Mouse (Mus musculus): ENCODE data around the gene Phf12. TPM values are rescaled to one million over a fixed set of nuclear protein-coding genes. Genes with fewer than 3 reads are reported as not detected.

The Phf12 gene
- polyA plus RNA-seq, 1 experiment from 2014 or later = 22.7 TPM

GRCm38 (mm10) chr11:77958268-77958667 is 24.3 kb upstream of the Phf12 start:
- Histone ChIP-seq H3K27ac (no peak overlapping the region), H3K9ac (no peak overlapping the region), H3K27me3 (peaks cover 26% of the 10 kb centered on the region), H3K36me3 (no peaks in the 10 kb centered on the region), H3K9me3 (no peaks in the 10 kb centered on the region), H3K4me1 (no peaks in the 10 kb centered on the region; the same call in 1 of the 2 replicates), H3K4me3 (no peak overlapping the region), H3K4me2 (no peak overlapping the region)
- no peak for ATAC-seq (ENCODE audit: insufficient number of reproducible peaks, insufficient read depth, low FRiP score, low TSS enrichment, low read depth)
- WGBS = 75% methylated on average over 2 of the region's 2 CpGs

- H3K9ac ChIP-seq = 0 out of 2 replicates have a peak overlapping the region, but pooled peaks have one; percentile 37
- no peaks in the 10 kb centered on the region; the same call in 1 of the 2 replicates for H3K4me1 ChIP-seq
- H3K4me2 ChIP-seq = no peak overlapping the region
- 66% methylated on average over 9 of the region's 9 CpGs for WGBS
- H3K9me3 ChIP-seq = no peaks in the 10 kb centered on the region
- peaks cover 26% of the 10 kb centered on the region for H3K27me3 ChIP-seq
- H3K4me3 ChIP-seq = no peak overlapping the region
- no peaks in the 10 kb centered on the region for H3K36me3 ChIP-seq
- ATAC-seq (ENCODE audit: insufficient number of reproducible peaks, insufficient read depth, low FRiP score, low TSS enrichment, low read depth) = no peak
- H3K27ac ChIP-seq = no peak overlapping the region
Observed at GRCm38 (mm10) chr11:77958932-77959331, 23.6 kb upstream of the Phf12 start.

- WGBS = 60% methylated on average over 9 of the region's 9 CpGs
- Histone ChIP-seq H3K27me3 (peaks cover 34% of the 10 kb centered on the region), H3K9me3 (no peaks in the 10 kb centered on the region), H3K4me2 (no peak overlapping the region), H3K4me1 (peaks cover 5% of the 10 kb centered on the region), H3K4me3 (no peak overlapping the region), H3K9ac (no peak overlapping the region), H3K36me3 (no peaks in the 10 kb centered on the region), H3K27ac (no peak overlapping the region)
- no peak for ATAC-seq (ENCODE audit: insufficient number of reproducible peaks, insufficient read depth, low FRiP score, low TSS enrichment, low read depth)
Observed at GRCm38 (mm10) chr11:77960199-77960598, 22.4 kb upstream of the Phf12 start.

GRCm38 (mm10) chr11:77960898-77961297 is 21.7 kb upstream of the Phf12 start:
- no peak for ATAC-seq (ENCODE audit: insufficient number of reproducible peaks, insufficient read depth, low FRiP score, low TSS enrichment, low read depth)
- Histone ChIP-seq H3K9me3 (no peaks in the 10 kb centered on the region), H3K36me3 (no peaks in the 10 kb centered on the region), H3K4me3 (no peak overlapping the region), H3K27me3 (peaks cover 41% of the 10 kb centered on the region), H3K4me1 (peaks cover 12% of the 10 kb centered on the region), H3K27ac (no peak overlapping the region), H3K4me2 (no peak overlapping the region), H3K9ac (no peak overlapping the region)
- 41% methylated on average over 5 of the region's 5 CpGs for WGBS

DNA sequence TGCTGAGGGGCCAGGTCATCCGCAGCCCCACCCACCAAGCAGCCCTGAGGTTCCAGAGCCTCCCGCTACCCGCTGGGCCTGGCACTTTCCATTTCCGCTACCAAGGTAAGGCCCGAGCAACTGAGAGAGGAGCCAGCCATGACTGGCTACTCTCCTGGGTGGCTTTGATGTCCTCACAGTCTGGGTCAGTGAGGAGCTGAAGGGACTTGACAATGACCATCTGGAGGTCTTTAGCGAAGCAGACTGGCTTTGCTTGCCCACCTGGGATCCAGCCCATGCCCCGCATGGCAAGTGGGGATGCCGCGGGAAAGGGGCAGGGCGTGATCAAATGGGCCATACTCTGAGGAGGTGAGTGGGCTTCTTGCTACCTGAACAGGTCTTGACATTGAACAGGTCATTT is 19.6 kb upstream of the Phf12 start:
- H3K4me1 ChIP-seq = peaks cover 14% of the 10 kb centered on the region
- H3K4me2 ChIP-seq = no peak overlapping the region
- WGBS = 92% methylated on average over 10 of the region's 10 CpGs
- no peak overlapping the region for H3K4me3 ChIP-seq
- ATAC-seq (ENCODE audit: insufficient number of reproducible peaks, insufficient read depth, low FRiP score, low TSS enrichment, low read depth) = no peak
- H3K36me3 ChIP-seq = no peaks in the 10 kb centered on the region
- H3K27ac ChIP-seq = no peak overlapping the region
- peaks cover 45% of the 10 kb centered on the region for H3K27me3 ChIP-seq
- no peaks in the 10 kb centered on the region for H3K9me3 ChIP-seq
- no peak overlapping the region for H3K9ac ChIP-seq

DNA sequence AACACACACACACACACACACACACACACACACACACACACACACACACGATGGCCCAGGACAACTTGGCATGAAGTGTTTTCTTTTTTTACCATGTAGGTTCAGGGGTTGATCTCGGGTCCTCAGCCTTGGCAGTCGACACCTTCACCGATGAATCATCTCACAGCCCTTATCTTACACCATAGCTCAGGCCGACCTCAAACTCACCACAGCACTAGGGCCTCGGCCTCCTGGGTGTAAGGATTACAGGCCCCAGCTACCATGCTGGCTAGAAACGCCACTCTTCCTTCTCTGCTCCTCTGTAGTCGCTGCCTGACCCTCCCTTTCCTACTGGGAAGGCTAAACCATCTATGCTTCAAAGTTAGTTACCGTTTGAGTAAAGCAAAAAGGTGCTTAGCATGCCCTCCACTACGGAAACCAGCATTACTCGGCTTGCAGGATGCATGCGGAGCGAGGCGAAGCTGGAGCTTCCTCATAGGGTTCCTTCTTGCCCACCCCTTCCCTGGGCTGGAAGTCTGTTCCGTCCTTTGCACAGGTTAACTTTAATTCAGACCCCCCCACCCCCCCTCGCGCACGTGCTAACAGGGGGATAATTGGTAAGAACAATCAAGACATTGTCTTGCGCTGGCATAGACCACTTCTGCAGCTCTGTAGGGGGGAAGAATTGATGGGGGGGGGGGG is 18.0 kb upstream of the Phf12 start:
- peaks cover 14% of the 10 kb centered on the region for H3K4me1 ChIP-seq
- H3K4me3 ChIP-seq = no peak overlapping the region
- ATAC-seq (ENCODE audit: insufficient number of reproducible peaks, insufficient read depth, low FRiP score, low TSS enrichment, low read depth) = no peak
- H3K27ac ChIP-seq = no peak overlapping the region
- peaks cover 33% of the 10 kb centered on the region for H3K27me3 ChIP-seq
- 13% methylated on average over 19 of the region's 19 CpGs for WGBS
- peak overlapping the region; percentile 11; the same call in 1 of the 2 replicates for H3K4me2 ChIP-seq
- H3K9me3 ChIP-seq = no peaks in the 10 kb centered on the region
- H3K9ac ChIP-seq = peak overlapping the region; percentile 53; the same call in 1 of the 2 replicates
- no peaks in the 10 kb centered on the region for H3K36me3 ChIP-seq

DNA sequence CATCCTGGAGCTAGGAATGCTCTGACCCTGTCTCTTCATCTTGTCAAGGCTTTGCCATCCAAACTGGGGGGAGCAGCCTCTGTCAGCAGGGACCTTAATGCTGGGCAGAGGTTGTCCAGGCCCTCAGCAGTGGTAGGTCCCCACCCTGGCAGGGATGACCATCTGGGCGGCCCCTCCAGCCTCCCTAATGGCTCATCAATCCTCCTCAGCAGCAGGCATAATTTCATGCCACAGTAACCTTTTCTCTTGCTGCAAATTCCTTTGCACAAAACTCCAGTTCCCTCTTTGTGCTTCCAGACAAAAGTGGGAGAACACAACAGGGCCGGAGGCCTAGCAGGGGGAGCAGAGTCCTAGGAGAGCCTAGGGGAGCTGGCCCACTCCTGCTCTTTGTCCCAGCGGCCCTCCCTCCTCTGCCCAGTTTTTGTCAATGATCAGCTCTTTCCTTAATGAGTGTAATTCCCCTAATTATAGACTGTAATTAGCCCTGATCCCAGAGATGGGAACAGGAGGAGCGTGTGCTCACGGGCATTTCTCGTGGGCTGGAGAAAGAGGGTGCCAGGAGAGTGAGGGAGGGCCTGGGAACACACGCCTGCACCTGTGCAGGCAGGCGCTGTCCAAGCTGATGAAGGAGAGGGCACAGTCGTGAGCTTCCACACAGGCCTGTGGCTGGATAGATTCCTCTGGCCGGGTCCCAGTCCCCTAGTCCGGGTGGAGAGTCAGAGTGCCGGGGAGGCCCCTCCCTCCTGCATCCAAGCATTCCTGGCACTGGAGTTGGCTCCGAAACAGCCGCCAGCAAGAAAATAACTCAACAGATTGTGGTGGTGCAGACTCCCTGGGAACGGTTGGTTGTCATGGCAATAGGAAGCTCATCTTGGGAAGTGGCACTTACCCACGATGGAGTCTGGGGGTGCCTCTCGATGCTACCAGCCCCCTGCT is 17.2 kb upstream of the Phf12 start:
- no peak for ATAC-seq (ENCODE audit: insufficient number of reproducible peaks, insufficient read depth, low FRiP score, low TSS enrichment, low read depth)
- H3K4me3 ChIP-seq = no peak overlapping the region
- H3K4me1 ChIP-seq = peaks cover 14% of the 10 kb centered on the region
- H3K9ac ChIP-seq = peak overlapping the region; percentile 53
- WGBS = 12% methylated on average over 17 of the region's 17 CpGs
- peaks cover 26% of the 10 kb centered on the region for H3K27me3 ChIP-seq
- peak overlapping the region; percentile 48; the same call in 1 of the 2 replicates for H3K27ac ChIP-seq
- no peak overlapping the region; the same call in 1 of the 2 replicates for H3K4me2 ChIP-seq
- H3K36me3 ChIP-seq = no peaks in the 10 kb centered on the region
- H3K9me3 ChIP-seq = no peaks in the 10 kb centered on the region

DNA sequence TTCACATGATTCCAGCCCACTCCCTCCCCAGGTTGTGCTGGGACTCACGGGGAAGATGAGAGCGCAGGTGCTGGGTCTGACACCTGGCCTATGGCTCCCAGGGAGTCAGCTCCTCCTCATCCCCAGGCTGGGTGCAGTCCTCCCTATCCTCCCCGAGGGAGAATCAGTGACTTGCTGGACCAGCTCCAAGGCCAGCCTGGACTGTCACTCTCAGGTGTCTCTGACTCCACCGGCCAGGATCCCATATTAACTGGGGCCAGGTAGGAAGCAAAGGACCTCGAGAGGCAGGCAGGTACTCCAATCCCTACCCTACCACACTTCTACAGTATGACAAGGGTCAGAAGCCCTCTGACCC is 16.5 kb upstream of the Phf12 start:
- no peak for ATAC-seq (ENCODE audit: insufficient number of reproducible peaks, insufficient read depth, low FRiP score, low TSS enrichment, low read depth)
- Histone ChIP-seq H3K9ac (no peak overlapping the region), H3K4me2 (no peak overlapping the region), H3K9me3 (no peaks in the 10 kb centered on the region), H3K4me3 (no peak overlapping the region), H3K27me3 (peaks cover 23% of the 10 kb centered on the region), H3K36me3 (no peaks in the 10 kb centered on the region), H3K4me1 (peaks cover 14% of the 10 kb centered on the region), H3K27ac (no peak overlapping the region)
- 53% methylated on average over 5 of the region's 5 CpGs for WGBS

DNA sequence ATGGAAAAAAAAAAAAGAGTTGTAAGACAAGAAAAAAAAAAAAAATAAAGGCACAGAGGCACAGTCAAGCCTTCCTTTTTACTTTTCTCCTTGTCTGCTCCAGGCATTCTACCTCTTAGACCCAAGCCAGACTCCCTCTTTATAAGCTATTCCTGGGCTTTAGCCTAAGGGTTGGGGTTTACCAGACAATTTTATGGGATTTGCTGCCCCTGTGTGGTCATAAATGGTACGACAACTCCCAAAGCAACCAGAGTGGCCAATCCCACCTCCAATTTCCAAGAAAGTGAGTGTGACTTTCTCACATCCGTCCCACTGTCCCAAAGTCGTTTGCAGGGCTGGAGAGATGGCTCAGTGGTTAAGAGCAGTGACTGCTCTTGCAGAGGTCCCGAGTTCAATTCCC is 15.4 kb upstream of the Phf12 start:
- H3K27ac ChIP-seq = no peak overlapping the region
- H3K36me3 ChIP-seq = no peaks in the 10 kb centered on the region
- no peak overlapping the region for H3K4me2 ChIP-seq
- H3K4me3 ChIP-seq = no peak overlapping the region
- WGBS = under 1% methylated on average over 4 of the region's 4 CpGs
- peaks cover 14% of the 10 kb centered on the region for H3K4me1 ChIP-seq
- no peak overlapping the region for H3K9ac ChIP-seq
- H3K27me3 ChIP-seq = peaks cover 23% of the 10 kb centered on the region
- ATAC-seq (ENCODE audit: insufficient number of reproducible peaks, insufficient read depth, low FRiP score, low TSS enrichment, low read depth) = no peak
- no peaks in the 10 kb centered on the region for H3K9me3 ChIP-seq

DNA sequence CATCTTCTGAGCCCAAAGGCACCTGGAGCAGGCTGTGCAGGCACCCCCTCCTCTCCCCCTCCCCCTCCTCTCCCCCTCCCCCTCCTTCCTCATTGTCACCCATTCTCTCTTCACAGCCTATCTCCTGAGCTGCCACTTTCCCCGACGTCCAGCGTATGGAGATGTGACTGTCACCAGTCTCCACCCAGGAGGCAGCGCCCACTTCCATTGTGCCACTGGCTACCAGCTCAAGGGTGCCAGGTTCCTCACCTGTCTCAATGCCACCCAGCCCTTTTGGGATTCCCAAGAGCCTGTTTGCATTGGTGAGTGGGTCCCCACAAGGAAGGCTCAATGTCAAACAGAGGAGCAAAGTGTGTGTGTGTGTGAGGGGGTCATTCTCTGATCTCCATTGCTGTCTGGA is 13.8 kb upstream of the Phf12 start:
- no peak overlapping the region for H3K27ac ChIP-seq
- no peak for ATAC-seq (ENCODE audit: insufficient number of reproducible peaks, insufficient read depth, low FRiP score, low TSS enrichment, low read depth)
- H3K9me3 ChIP-seq = no peaks in the 10 kb centered on the region
- 74% methylated on average over 4 of the region's 4 CpGs for WGBS
- H3K9ac ChIP-seq = no peak overlapping the region
- no peak overlapping the region for H3K4me3 ChIP-seq
- peaks cover 14% of the 10 kb centered on the region for H3K4me1 ChIP-seq
- H3K36me3 ChIP-seq = no peaks in the 10 kb centered on the region
- H3K27me3 ChIP-seq = peaks cover 28% of the 10 kb centered on the region
- no peak overlapping the region for H3K4me2 ChIP-seq

DNA sequence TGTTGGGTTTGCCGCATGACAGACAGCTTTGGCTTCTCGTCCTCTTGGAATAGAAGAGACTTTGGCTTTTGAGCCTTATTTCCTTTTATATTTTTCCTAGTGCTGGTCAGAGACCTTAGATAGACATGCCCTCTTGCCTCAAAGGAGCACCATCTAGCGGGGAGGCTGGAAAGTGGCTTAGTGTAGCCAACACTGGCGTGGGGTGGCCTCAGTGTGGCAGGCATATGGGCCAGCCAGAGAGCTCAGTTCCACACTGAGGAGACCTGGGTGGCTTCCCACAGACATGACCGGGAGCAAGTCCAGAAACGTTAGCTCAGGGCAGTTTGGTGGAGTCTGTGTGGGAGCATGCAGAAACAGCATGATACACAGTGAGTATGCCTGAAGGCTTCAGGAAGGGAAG is 11.8 kb upstream of the Phf12 start:
- no peak overlapping the region for H3K4me3 ChIP-seq
- H3K27me3 ChIP-seq = peaks cover 32% of the 10 kb centered on the region
- H3K9ac ChIP-seq = no peak overlapping the region
- peaks cover 4% of the 10 kb centered on the region for H3K4me1 ChIP-seq
- H3K4me2 ChIP-seq = no peak overlapping the region
- H3K9me3 ChIP-seq = no peaks in the 10 kb centered on the region
- no peaks in the 10 kb centered on the region for H3K36me3 ChIP-seq
- WGBS = 85% methylated on average over 6 of the region's 6 CpGs
- no peak overlapping the region for H3K27ac ChIP-seq
- no peak for ATAC-seq (ENCODE audit: insufficient number of reproducible peaks, insufficient read depth, low FRiP score, low TSS enrichment, low read depth)

DNA sequence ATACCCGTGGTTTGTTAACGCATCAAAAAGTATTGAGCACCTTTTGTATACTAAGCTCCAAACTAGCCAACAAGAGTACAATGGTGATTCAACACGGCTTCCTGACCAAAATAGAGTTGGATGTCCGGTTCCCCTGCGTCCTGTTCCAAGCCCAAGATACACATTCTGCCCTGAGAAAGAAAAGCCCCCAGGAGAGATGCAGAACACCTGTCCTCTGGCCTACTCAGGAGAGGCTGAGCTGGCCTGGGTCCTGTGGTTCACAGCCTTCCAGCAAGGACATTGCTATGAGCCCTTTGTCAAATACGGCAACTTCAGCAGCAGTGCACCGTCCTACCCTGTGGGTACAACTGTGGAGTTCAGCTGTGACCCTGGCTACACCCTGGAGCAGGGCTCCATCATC is 9.0 kb upstream of the Phf12 start:
- no peak for ATAC-seq (ENCODE audit: insufficient number of reproducible peaks, insufficient read depth, low FRiP score, low TSS enrichment, low read depth)
- Histone ChIP-seq H3K9ac (no peak overlapping the region), H3K27ac (no peak overlapping the region), H3K9me3 (no peaks in the 10 kb centered on the region), H3K4me3 (no peak overlapping the region), H3K27me3 (peaks cover 44% of the 10 kb centered on the region), H3K36me3 (no peaks in the 10 kb centered on the region), H3K4me1 (no peaks in the 10 kb centered on the region), H3K4me2 (no peak overlapping the region)
- WGBS = 86% methylated on average over 7 of the region's 7 CpGs

Data from embryonic facial prominence, embryonic 13.5 days (tissue).